Mouse (Mus musculus) bone marrow macrophage, adult 2 months (primary cell): ENCODE measurements around the gene Tceanc.

Experiments
- CTCF ChIP-seq: IDR thresholded peaks from 2 replicates; pipeline ENCODE4 v1.5.1; 2012; ENCODE audit warnings: low read depth, mild to moderate bottlenecking, low read length, moderate library complexity
- POLR2A ChIP-seq: IDR thresholded peaks from 2 replicates; pipeline ENCODE4 v1.6.1; 2012; ENCODE audit warnings: mild to moderate bottlenecking, low read depth, low read length, borderline replicate concordance

- TF ChIP-seq CTCF: no peak
- no peak for TF ChIP-seq POLR2A
Observed at GRCm38 (mm10) chrX:166533432-166533831, 15.1 kb upstream of the Tceanc start.
